Mouse (Mus musculus) bone marrow macrophage, adult 2 months (primary cell): Measurements from ENCODE around the gene Zbtb22.

Source experiments
- CTCF ChIP-seq: IDR thresholded peaks from 2 replicates; pipeline ENCODE4 v1.5.1; 2012; ENCODE audit warnings: low read depth, mild to moderate bottlenecking, low read length, moderate library complexity
- POLR2A ChIP-seq: IDR thresholded peaks from 2 replicates; pipeline ENCODE4 v1.6.1; 2012; ENCODE audit warnings: mild to moderate bottlenecking, low read depth, low read length, borderline replicate concordance

GRCm38 (mm10) chr17:33918293-33919203, 2.8 kb downstream of the Zbtb22 start:
- TF ChIP-seq POLR2A (no peak), CTCF (no peak)
